Mouse (Mus musculus): ENCODE results near the gene Cda.

Gene Cda

GRCm38 (mm10) chr4:138367641-138368497 is at the start of gene Cda:
Gene Cda, minus strand, starts transcription at chr4:138367992.
- DNase-seq, result peak; percentile 89

- DNase-seq, result no peak
Measured at GRCm38 (mm10) chr4:138416414-138416813, 48.6 kb upstream of the Cda start.

GRCm38 (mm10) chr4:138415991-138416390 is 48.2 kb upstream of the Cda start:
- no peak for DNase-seq

- DNase-seq, result peak; percentile 81
Measured at GRCm38 (mm10) chr4:138414725-138415124, 46.9 kb upstream of the Cda start.

- no peak for DNase-seq
Measured at GRCm38 (mm10) chr4:138411504-138412121, 43.8 kb upstream of the Cda start.

- DNase-seq, result no peak
Measured at GRCm38 (mm10) chr4:138411011-138411410, 43.2 kb upstream of the Cda start.

GRCm38 (mm10) chr4:138407479-138408194 is 39.8 kb upstream of the Cda start:
- DNase-seq, result no peak

- DNase-seq, result peak; percentile 54
Measured at GRCm38 (mm10) chr4:138404806-138405205, 37.0 kb upstream of the Cda start.

- no peak for DNase-seq
Measured at GRCm38 (mm10) chr4:138396711-138397110, 28.9 kb upstream of the Cda start.

- DNase-seq, result peak; percentile 65
Measured at GRCm38 (mm10) chr4:138395971-138396645, 28.3 kb upstream of the Cda start, which contains the start of gene Fam43b. Gene Fam43b, minus strand, starts transcription at chr4:138396528.

- DNase-seq, result peak; percentile 56
Measured at GRCm38 (mm10) chr4:138395087-138395970, 27.5 kb upstream of the Cda start.

- no peak for DNase-seq
Measured at GRCm38 (mm10) chr4:138393703-138394102, 25.9 kb upstream of the Cda start.

GRCm38 (mm10) chr4:138383789-138384188 is 16.0 kb upstream of the Cda start:
- no peak for DNase-seq

- DNase-seq, result no peak
Measured at GRCm38 (mm10) chr4:138382462-138382861, 14.7 kb upstream of the Cda start.

GRCm38 (mm10) chr4:138380132-138380689 is 12.4 kb upstream of the Cda start:
- DNase-seq, result peak; percentile 81

GRCm38 (mm10) chr4:138379091-138379840 is 11.5 kb upstream of the Cda start:
- peak; percentile 87 for DNase-seq

- DNase-seq, result peak; percentile 80
Measured at GRCm38 (mm10) chr4:138377526-138377925, 9.7 kb upstream of the Cda start.

GRCm38 (mm10) chr4:138375117-138375516 is 7.3 kb upstream of the Cda start:
- DNase-seq, result no peak

GRCm38 (mm10) chr4:138370996-138371516 is 3.3 kb upstream of the Cda start:
- no peak for DNase-seq

- no peak for DNase-seq
Measured at GRCm38 (mm10) chr4:138368498-138369260, 887 bp upstream of the Cda start.
